Mouse (Mus musculus): ENCODE results near the gene H2al2a.

DNA sequence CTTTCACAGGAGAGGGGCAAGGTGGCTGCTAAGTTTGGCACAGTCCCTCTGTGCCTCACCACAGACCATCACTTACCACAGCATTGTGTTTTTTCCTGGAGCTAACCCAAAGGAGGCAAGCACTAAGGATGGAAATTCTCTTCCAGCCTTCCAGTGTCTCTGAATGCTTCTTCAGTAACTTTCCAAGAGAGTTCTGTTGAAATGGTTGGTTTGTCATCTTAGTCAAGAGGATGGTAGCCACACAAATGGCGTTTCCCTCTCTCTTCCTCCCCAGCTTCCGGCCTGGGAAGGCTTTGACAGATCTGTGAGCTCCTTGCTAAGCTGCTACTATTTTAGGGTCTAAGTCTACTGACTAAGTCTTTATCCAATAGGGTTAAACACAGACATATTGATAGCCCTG lies 40.7 kb upstream of the H2al2a start, which contains the start of gene A930004D18Rik:
- no peak for TF ChIP-seq EP300 (IDR thresholded peaks at IDR 0.05; ENCODE audit: low read depth)
- TF ChIP-seq CTCF (IDR thresholded peaks at IDR 0.05; ENCODE audit: low read depth): no peak
